Mouse (Mus musculus) retina, embryonic 14.5 days (tissue): ENCODE data around the gene Gphb5.
"Not testable (repeated sequence)": the region's sequence is repeated elsewhere in the genome, so short reads cannot be mapped to it uniquely, and the experiment has no call there.

Source experiments
- DNase-seq: peaks from one replicate; pipeline ENCODE4 v3.0.0-alpha.2; 2015; ENCODE audit warnings: low spot score

The Gphb5 gene

GRCm38 (mm10) chr12:75416681-75417080 lies at the start of gene Gphb5:
Gene Gphb5, minus strand, starts transcription at chr12:75416781.
- no peak for DNase-seq

DNA sequence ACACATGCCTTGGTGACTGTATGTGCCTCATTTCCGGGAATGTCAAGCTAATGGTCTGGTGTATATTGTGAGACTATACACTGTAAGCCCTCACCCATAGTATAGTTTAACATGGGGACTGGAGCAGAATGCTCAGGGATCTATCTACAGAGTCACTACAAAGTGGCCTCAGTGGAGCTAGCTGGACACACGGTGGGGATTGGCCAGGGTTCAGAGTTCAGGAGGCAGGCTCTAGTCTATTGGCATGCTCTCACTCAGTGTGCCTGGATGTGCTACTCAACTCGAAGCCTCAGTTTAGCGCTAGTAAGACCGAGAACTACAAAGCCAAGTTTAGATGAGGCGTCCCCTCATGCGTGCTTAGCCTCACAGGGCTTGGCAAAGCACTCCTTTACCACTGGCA lies 49.6 kb upstream of the Gphb5 start:
- DNase-seq: no peak

- peak; percentile 36 for DNase-seq
Measured at GRCm38 (mm10) chr12:75464016-75464769, 47.6 kb upstream of the Gphb5 start.

GRCm38 (mm10) chr12:75460561-75460960 lies 44.0 kb upstream of the Gphb5 start:
- DNase-seq: no peak

DNA sequence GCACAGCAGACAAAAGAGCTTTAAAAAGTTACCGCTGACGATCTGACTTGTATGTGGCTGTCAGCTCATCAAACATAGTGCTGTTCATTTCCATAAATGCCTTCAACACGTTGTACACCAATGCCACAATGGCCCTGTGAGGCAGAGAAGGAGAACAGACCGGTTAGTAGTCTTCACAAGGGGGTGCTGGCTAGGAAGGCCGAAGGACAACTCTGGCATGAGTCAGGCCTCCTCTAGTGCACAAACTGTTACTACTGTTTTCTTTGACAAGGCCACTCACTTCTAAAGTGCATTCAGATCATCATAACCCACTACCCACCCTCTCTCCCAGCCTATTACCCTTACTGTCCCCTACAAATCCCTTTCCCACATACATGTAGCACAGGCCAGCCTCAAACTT lies 43.1 kb upstream of the Gphb5 start:
- no peak for DNase-seq

- no peak for DNase-seq
Measured at GRCm38 (mm10) chr12:75453441-75453840, 36.9 kb upstream of the Gphb5 start.

DNA sequence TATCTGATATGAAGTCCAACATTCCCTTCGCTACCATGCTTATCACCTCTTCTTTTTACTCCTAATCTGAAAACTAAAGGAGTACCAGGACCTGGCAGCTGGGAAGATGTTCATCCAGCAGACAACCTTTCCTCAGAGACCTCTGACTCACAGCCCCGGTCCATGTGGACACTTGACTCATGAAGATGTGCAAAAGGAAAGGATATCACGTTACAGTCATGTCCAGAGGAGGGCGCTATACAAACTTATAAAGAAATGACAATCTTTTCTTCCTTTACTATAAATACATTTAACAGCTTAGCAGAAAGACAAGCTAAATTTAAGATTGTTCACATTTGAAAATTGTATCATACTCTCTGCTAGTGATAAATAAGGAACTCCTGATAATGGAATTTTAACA lies 36.4 kb upstream of the Gphb5 start:
- peak; percentile 51 for DNase-seq

DNA sequence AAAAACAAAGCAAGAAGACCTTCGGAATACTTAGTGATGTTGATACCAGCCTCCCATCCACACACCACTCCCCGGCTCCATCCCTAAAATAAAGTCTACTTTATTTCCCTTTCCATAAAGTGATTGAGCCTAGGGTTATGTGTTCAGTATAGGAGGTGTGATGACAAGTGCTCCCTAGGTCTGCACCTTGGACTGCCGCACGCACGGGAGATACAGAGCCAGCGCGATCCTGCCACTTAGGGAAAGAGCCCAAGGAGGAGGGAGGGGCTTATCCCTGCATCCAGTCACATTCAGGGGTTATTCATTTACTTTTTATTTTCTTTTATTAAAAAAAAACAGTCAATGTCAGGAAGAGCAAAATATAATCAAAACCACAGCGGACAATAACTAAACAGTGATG lies 34.0 kb upstream of the Gphb5 start:
- no peak for DNase-seq

DNA sequence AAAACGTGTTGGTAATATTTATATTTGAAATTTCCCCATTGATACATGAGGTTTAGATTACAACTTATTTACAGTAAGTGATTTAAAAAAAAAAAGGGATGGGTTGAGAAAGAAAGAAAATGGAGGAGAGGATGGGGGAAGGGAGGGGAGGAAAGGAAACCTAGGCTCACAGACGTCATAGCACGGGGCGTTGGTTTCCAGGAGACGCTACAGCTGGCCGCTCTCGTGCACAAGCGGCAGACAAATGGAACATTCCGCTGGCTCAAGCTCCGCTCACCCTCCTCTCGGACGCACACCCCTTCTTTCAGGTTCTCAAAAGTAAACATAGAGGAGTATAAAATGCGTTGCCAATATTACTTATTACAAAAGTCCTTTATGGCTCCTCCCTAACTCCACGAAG lies 33.4 kb upstream of the Gphb5 start:
- DNase-seq: no peak

- DNase-seq: no peak
Measured at GRCm38 (mm10) chr12:75449475-75449966, 32.9 kb upstream of the Gphb5 start.

DNA sequence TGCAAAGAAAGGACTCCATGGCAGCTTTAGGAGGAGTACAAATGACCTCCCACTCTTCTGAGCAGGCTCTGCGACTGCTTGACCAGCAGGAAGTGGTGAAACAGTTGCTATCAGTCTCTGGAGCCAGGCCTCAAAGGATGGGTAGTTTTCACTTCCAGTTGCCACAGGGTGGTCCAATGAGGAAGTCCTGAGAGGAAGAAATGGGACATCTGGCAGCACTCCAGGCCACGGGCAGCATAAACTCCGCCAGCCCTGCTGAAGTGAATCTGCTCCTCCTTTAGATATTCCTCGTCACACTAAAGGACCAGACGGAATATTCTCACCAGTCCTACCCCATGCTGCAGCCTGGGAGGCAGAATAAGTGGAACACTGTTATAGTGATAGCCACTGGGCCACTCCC lies 32.3 kb upstream of the Gphb5 start:
- DNase-seq: no peak

GRCm38 (mm10) chr12:75446245-75446644 lies 29.7 kb upstream of the Gphb5 start:
- DNase-seq: no peak

- not testable (repeated sequence) for DNase-seq
Measured at GRCm38 (mm10) chr12:75432400-75432799, 15.8 kb upstream of the Gphb5 start.

DNA sequence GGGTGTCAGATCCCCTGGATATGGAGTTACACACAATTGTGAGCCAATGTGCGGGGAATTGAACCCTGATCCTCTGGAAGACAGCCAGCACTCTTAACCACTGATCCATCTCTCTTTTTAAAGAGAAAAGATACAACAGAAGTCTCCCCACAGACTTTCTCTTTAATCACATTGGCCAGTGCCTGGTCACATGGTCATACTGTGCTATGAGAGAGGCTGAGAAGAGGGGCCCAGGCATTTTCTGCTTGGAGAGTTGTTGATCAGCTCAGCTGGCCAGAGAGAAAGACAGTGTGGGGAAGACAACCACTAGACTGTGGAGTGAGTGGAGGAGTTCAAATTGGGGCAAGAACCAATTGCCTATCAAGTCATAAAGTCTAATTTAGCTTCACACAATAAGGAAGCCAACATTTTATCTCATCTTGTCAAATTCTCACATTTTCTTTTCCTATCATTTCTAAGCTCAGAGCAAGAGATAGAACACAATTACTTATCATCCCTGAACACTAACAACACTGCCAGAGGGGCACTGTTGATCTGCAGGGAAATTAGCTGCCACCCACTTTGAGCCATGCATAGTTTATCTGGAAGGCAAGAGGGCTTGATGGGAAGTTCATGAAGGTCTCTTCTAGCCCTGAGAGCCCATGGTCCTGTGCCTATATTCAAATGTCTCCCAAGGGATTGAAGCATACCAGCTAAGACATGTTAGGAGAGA lies 13.3 kb upstream of the Gphb5 start:
- DNase-seq: no peak

DNA sequence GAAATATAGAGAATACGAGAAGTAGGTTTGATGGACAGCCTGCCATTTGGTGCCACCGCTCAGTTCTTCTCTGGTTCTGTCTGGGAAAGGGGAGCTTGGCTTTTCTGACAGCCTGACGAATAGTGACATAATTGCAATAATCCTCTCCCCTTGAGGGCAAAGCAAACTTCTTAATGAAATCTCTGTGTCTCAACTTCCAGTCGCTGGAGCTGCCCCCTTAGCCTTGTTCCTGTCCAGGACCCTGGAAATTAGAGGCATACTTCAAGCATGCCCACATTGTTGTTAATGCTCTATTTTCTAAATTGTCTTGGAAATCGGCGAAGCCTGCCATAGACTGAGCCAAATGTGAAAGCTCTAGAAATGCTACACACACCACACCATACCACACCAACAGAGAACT lies 12.1 kb upstream of the Gphb5 start:
- DNase-seq: peak; percentile 71

DNA sequence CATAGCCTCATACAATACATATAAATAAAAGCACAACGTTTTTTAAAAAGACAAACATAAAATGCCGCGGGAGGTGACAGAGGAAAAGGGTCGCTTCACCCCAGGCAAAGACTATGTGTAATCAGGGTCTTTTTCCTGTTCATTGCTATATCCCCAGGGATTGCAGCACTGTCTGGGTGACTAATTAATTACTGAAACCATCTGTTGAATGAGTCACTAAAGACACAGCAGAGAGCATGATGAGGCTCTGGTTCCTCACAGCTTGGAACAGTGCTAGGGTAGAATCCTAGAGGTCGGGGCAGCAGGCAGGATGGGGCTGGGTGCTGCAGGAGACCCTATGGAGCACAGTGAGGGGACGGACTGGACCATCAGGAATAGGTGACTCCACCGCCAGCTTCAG lies 9.3 kb upstream of the Gphb5 start:
- DNase-seq: no peak

DNA sequence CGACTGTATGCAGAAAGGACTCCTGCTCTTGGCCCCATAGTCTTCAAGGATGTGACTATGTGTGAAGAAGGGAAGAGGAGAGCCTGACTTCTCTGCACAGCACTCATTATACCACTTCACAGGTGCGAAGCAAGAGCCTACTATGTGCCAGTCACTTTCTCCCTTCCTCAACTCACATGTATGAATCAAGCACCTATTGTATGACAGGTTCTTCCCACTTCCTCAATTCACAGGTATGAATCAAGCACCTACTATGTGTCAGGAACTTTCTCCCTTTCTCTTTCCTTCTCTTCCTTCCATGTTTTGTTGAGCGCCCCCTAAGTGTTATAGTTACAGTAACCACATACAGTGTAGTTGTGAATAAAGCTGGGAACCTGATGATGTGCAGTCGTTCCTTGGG lies 8.2 kb upstream of the Gphb5 start:
- DNase-seq: no peak

DNA sequence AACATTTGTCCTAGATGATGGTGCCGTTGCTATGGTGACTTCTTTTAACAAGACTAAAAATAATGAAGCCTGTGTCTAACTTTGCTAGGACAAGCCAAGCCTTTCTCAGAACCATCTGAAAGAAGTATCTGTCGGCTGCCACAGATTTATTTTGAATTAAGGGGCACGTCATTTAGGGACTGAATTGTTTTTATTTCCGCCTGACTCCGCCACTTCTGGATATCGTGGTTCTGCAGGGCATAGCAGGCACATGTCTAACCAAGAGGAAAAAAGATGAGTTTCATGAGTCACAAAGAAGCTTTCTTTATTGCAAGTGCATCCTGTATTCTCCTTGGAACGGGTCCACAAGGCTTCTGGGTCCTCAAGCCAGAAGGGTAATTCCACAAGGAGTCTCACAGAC lies 7.8 kb upstream of the Gphb5 start:
- DNase-seq: no peak

DNA sequence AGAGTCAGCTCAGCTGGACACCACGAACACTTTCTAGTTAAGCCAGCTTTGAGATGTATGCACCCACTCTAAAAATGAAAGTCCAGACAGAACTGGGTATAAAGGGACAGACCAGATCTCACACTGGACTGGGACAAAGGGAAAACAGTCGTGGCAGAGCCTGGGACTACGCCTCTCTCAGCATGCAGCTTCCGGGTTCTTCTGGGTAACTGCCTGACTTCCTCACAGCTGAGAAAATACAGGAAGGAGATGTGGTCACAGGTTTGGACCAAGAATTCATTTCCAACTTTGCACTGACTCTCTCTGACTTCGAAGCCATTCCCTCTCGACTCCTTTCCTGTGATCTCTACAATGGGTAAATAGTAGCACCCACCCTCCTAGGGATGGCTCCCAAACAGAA lies 1.6 kb downstream of the Gphb5 start:
- DNase-seq: no peak

DNA sequence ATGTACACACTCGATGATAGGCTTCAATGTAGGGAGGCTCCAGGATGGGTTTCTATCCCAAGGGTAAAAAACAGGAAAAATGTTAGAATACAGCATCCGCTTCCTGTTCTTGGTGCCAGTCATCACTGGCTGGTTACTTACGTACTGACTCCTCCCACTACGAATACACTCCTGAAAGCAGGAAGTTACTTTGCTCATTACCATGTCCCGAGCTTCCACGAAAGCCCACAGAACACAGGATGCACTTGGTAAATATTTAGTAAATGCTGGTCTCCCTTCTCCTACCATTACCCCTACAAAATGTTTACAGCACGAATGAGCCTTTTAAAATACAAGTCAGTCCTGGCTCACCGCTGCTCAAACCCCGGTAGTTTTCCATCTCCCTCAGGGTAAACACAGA lies 3.6 kb downstream of the Gphb5 start:
- no peak for DNase-seq

DNA sequence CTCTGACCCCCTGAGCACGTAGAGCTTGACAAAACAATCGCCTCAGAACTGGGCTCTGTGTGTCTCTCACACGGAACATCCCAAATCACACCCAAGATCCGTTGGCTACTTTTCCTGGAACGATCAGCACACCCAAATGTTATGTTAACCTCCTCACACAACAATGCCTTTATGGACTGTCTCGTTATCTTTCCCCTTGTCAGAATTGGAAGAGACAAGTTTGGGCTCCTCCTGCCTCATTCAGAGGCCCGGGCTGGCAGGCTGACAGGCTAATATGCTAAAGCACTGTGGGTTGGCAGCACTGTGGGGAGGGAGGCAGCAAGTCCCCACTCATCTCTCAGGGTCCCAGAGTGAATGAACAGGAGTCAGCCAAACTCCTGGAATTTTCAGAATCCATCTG lies 19.5 kb downstream of the Gphb5 start:
- peak; percentile 22 for DNase-seq

GRCm38 (mm10) chr12:75396616-75397015 lies 20.0 kb downstream of the Gphb5 start:
- DNase-seq: no peak

GRCm38 (mm10) chr12:75394011-75394773 lies 22.4 kb downstream of the Gphb5 start:
- no peak for DNase-seq
